Mouse (Mus musculus): ENCODE measurements around the gene Gm3045. TPM values are rescaled to one million over a fixed set of nuclear protein-coding genes. Genes with fewer than 3 reads are reported as not detected.

The Gm3045 gene
- polyA plus RNA-seq (2012; rRNA removed) (not detected in 2 replicates), polyA plus RNA-seq (2014; fragmentation: Nextera tagmentation; extraction: Ambion mirVana) (not detected in 2 replicates)

GRCm38 (mm10) chr13:56426365-56426764, at the start of gene Gm3045:
Gene Gm3045 (plus strand): TSS chr13:56426594.
- TF ChIP-seq EP300 (IDR thresholded peaks at IDR 0.05; ENCODE audit: low read depth) (no peak), CTCF (IDR thresholded peaks at IDR 0.05; ENCODE audit: low read depth) (no peak)
- DNase-seq (ENCODE audit: low read depth in 3 of 3, low spot score in 3 of 3) = no peak
- 45% methylated on average over 4 of the region's 4 CpGs for WGBS (ENCODE audit: insufficient replicate concordance)
- Histone ChIP-seq H3K4me1 (replicated peaks; ENCODE audit: control insufficient read depth in 2 of 2, insufficient read depth in 2 of 2, low read length in 1 of 2) (no peaks in the 10 kb centered on the region), H3K27me3 (ENCODE audit: control insufficient read depth, insufficient read depth, low read length) (no peaks in the 10 kb centered on the region; the same call in 1 of the 2 replicates), H3K4me2 (ENCODE audit: low read depth) (no peak within 1 kb of the TSS), H3K4me3 (ENCODE audit: insufficient read depth in 1 of 2, low read depth in 2 of 2, low read length in 2 of 2) (no peak within 1 kb of the TSS), H3K9ac (replicated peaks) (no peak within 1 kb of the TSS), H3K36me3 (replicated peaks; ENCODE audit: control insufficient read depth, insufficient read depth, low read depth) (no peaks in the 10 kb centered on the region), H3K9me3 (ENCODE audit: control insufficient read depth, low read length) (no peaks in the 10 kb centered on the region), H3K27ac (no peak within 1 kb of the TSS)
- ATAC-seq (ENCODE audit: insufficient read depth) = no peak

GRCm38 (mm10) chr13:56380855-56381685, 45.3 kb upstream of the Gm3045 start:
- 69% methylated on average over 14 of the region's 14 CpGs for WGBS (ENCODE audit: insufficient replicate concordance)
- no peak for TF ChIP-seq EP300 (IDR thresholded peaks at IDR 0.05; ENCODE audit: low read depth)
- no peak for TF ChIP-seq CTCF (IDR thresholded peaks at IDR 0.05; ENCODE audit: low read depth)
- H3K4me3 ChIP-seq (ENCODE audit: insufficient read depth in 1 of 2, low read depth in 2 of 2, low read length in 2 of 2) = no peak overlapping the region
- H3K27ac ChIP-seq = no peak overlapping the region
- no peaks in the 10 kb centered on the region for H3K36me3 ChIP-seq (replicated peaks; ENCODE audit: control insufficient read depth, insufficient read depth, low read depth)
- H3K9ac ChIP-seq (replicated peaks) = no peak overlapping the region
- no peaks in the 10 kb centered on the region for H3K4me1 ChIP-seq (replicated peaks; ENCODE audit: control insufficient read depth in 2 of 2, insufficient read depth in 2 of 2, low read length in 1 of 2)
- DNase-seq (ENCODE audit: low read depth in 3 of 3, low spot score in 3 of 3) (no peak), ATAC-seq (ENCODE audit: insufficient read depth) (no peak)
- H3K27me3 ChIP-seq (ENCODE audit: control insufficient read depth, insufficient read depth, low read length) = no peaks in the 10 kb centered on the region
- H3K4me2 ChIP-seq (ENCODE audit: low read depth) = no peak overlapping the region
- H3K9me3 ChIP-seq (ENCODE audit: control insufficient read depth, low read length) = no peaks in the 10 kb centered on the region

- 36% methylated on average over 3 of the region's 3 CpGs for WGBS (ENCODE audit: insufficient replicate concordance)
- no peak overlapping the region for H3K4me3 ChIP-seq (ENCODE audit: insufficient read depth in 1 of 2, low read depth in 2 of 2, low read length in 2 of 2)
- H3K36me3 ChIP-seq (replicated peaks; ENCODE audit: control insufficient read depth, insufficient read depth, low read depth) = no peaks in the 10 kb centered on the region
- H3K27ac ChIP-seq = no peak overlapping the region
- H3K4me2 ChIP-seq (ENCODE audit: low read depth) = no peak overlapping the region
- H3K4me1 ChIP-seq (replicated peaks; ENCODE audit: control insufficient read depth in 2 of 2, insufficient read depth in 2 of 2, low read length in 1 of 2) = no peaks in the 10 kb centered on the region
- TF ChIP-seq EP300 (IDR thresholded peaks at IDR 0.05; ENCODE audit: low read depth) (no peak), CTCF (IDR thresholded peaks at IDR 0.05; ENCODE audit: low read depth) (no peak)
- H3K9me3 ChIP-seq (ENCODE audit: control insufficient read depth, low read length) = no peaks in the 10 kb centered on the region
- DNase-seq (ENCODE audit: low read depth in 3 of 3, low spot score in 3 of 3) = no peak
- H3K9ac ChIP-seq (replicated peaks) = no peak overlapping the region
- H3K27me3 ChIP-seq (ENCODE audit: control insufficient read depth, insufficient read depth, low read length) = no peaks in the 10 kb centered on the region
- no peak for ATAC-seq (ENCODE audit: insufficient read depth)
These were observed 43.0 kb upstream of the Gm3045 start for GRCm38 (mm10) chr13:56383406-56383805.

- no peak overlapping the region for H3K4me3 ChIP-seq (ENCODE audit: insufficient read depth in 1 of 2, low read depth in 2 of 2, low read length in 2 of 2)
- H3K9me3 ChIP-seq (ENCODE audit: control insufficient read depth, low read length) = no peaks in the 10 kb centered on the region
- no peak overlapping the region for H3K4me2 ChIP-seq (ENCODE audit: low read depth)
- DNase-seq (ENCODE audit: low read depth in 3 of 3, low spot score in 3 of 3) (no peak), ATAC-seq (ENCODE audit: insufficient read depth) (no peak)
- no peaks in the 10 kb centered on the region for H3K4me1 ChIP-seq (replicated peaks; ENCODE audit: control insufficient read depth in 2 of 2, insufficient read depth in 2 of 2, low read length in 1 of 2)
- H3K36me3 ChIP-seq (replicated peaks; ENCODE audit: control insufficient read depth, insufficient read depth, low read depth) = no peaks in the 10 kb centered on the region
- TF ChIP-seq EP300 (IDR thresholded peaks at IDR 0.05; ENCODE audit: low read depth) = no peak
- no peak for TF ChIP-seq CTCF (IDR thresholded peaks at IDR 0.05; ENCODE audit: low read depth)
- H3K9ac ChIP-seq (replicated peaks) = no peak overlapping the region
- H3K27ac ChIP-seq = no peak overlapping the region
- no peaks in the 10 kb centered on the region for H3K27me3 ChIP-seq (ENCODE audit: control insufficient read depth, insufficient read depth, low read length)
- 62% methylated on average over 9 of the region's 9 CpGs for WGBS (ENCODE audit: insufficient replicate concordance)
These were observed 40.0 kb upstream of the Gm3045 start for GRCm38 (mm10) chr13:56386411-56386810.

GRCm38 (mm10) chr13:56387374-56387773, 39.0 kb upstream of the Gm3045 start:
- H3K36me3 ChIP-seq (replicated peaks; ENCODE audit: control insufficient read depth, insufficient read depth, low read depth) = no peaks in the 10 kb centered on the region
- ATAC-seq (ENCODE audit: insufficient read depth) (no peak), DNase-seq (ENCODE audit: low read depth in 3 of 3, low spot score in 3 of 3) (no peak)
- no peaks in the 10 kb centered on the region for H3K4me1 ChIP-seq (replicated peaks; ENCODE audit: control insufficient read depth in 2 of 2, insufficient read depth in 2 of 2, low read length in 1 of 2)
- H3K27me3 ChIP-seq (ENCODE audit: control insufficient read depth, insufficient read depth, low read length) = no peaks in the 10 kb centered on the region
- no peak overlapping the region for H3K27ac ChIP-seq
- TF ChIP-seq EP300 (IDR thresholded peaks at IDR 0.05; ENCODE audit: low read depth) (no peak), CTCF (IDR thresholded peaks at IDR 0.05; ENCODE audit: low read depth) (no peak)
- no peaks in the 10 kb centered on the region for H3K9me3 ChIP-seq (ENCODE audit: control insufficient read depth, low read length)
- no peak overlapping the region for H3K4me3 ChIP-seq (ENCODE audit: insufficient read depth in 1 of 2, low read depth in 2 of 2, low read length in 2 of 2)
- H3K9ac ChIP-seq (replicated peaks) = no peak overlapping the region
- 38% methylated on average over 5 of the region's 5 CpGs for WGBS (ENCODE audit: insufficient replicate concordance)
- no peak overlapping the region for H3K4me2 ChIP-seq (ENCODE audit: low read depth)

All from liver, embryonic 14.5 days (tissue).